Mouse (Mus musculus) liver, postnatal 0 days (tissue): ENCODE measurements around the gene Ehf. TPM values are rescaled to one million over a fixed set of nuclear protein-coding genes. Genes with fewer than 3 reads are reported as not detected.

Experiments used
- ATAC-seq: fragments of 200-750 bp; cut with Nextera tagmentation; 2 replicates; pipeline ENCODE4 v1.8.0; 2017; ENCODE audit warnings: mild to moderate bottlenecking, moderate library complexity
- DNase-seq: peaks from one replicate; pipeline ENCODE4 v3.0.0-alpha.2; 2016
- H3K27ac ChIP-seq: fragments of 300-500 bp; sonication (generic); 2 replicates; pipeline ENCODE4 v1.5.1; 2014; ENCODE audit warnings: antibody characterized with exemption, moderate library complexity, mild to moderate bottlenecking, low read depth
- H3K27me3 ChIP-seq: fragments of 300-500 bp; sonication (generic); 2 replicates; pipeline ENCODE4 v1.6.1; 2014; ENCODE audit warnings: low read length, control low read depth, mixed read lengths; ENCODE audit not compliant: insufficient read depth
- H3K36me3 ChIP-seq: fragments of 300-500 bp; sonication (generic); replicated peaks from 2 replicates; pipeline ENCODE4 v1.6.1; 2014; ENCODE audit warnings: mild to moderate bottlenecking, control low read depth, low read length, moderate library complexity, mixed read lengths; ENCODE audit not compliant: insufficient read depth
- H3K4me1 ChIP-seq: fragments of 300-500 bp; sonication (generic); 2 replicates; pipeline ENCODE4 v1.6.1; 2014; ENCODE audit warnings: antibody characterized with exemption, mild to moderate bottlenecking, control low read depth; ENCODE audit not compliant: insufficient read depth
- H3K4me2 ChIP-seq: fragments of 300-500 bp; sonication (generic); 2 replicates; pipeline ENCODE4 v1.6.1; 2014; ENCODE audit warnings: low read depth, mild to moderate bottlenecking, low read length, moderate library complexity, mixed read lengths
- H3K4me3 ChIP-seq: fragments of 300-500 bp; sonication (generic); 2 replicates; pipeline ENCODE4 v1.5.1; 2014; ENCODE audit warnings: low read depth, low read length
- H3K9ac ChIP-seq: fragments of 300-500 bp; sonication (generic); replicated peaks from 2 replicates; pipeline ENCODE4 v1.6.1; 2014; ENCODE audit warnings: mild to moderate bottlenecking, moderate library complexity
- H3K9me3 ChIP-seq: fragments of 300-500 bp; sonication (generic); 2 replicates; pipeline ENCODE4 v1.6.1; 2016; ENCODE audit warnings: mild to moderate bottlenecking, control low read depth, low read length, mixed read lengths
- CTCF ChIP-seq: sonication (generic); IDR thresholded peaks from 2 replicates; pipeline ENCODE4 v1.5.1; 2016; ENCODE audit warnings: antibody characterized with exemption, low read depth
- EP300 ChIP-seq: IDR thresholded peaks from 2 replicates; pipeline ENCODE4 v1.6.1; 2016; ENCODE audit warnings: antibody characterized with exemption, low read depth, mild to moderate bottlenecking
- WGBS: fragments of 180-500 bp; shearing (Covaris S2); extraction: QIAGEN DNeasy Blood & Tissue Kit; methylation state at CpG from one replicate; pipeline ENCODE4 v1.1.7; 2014; ENCODE audit not compliant: insufficient replicate concordance; 5-methylcytosine and 5-hydroxymethylcytosine counted together
- polyA plus RNA-seq: library from polyadenylated mRNA; unstranded; fragments of >200 nt; fragmentation: Nextera tagmentation; extraction: Ambion mirVana; gene quantifications from 2 replicates; pipeline ENCODE4 v1.2.1, GENCODE M21; 2015

Ehf gene
- polyA plus RNA-seq, 1 experiment from 2014 or later, result 0.26 TPM

DNA sequence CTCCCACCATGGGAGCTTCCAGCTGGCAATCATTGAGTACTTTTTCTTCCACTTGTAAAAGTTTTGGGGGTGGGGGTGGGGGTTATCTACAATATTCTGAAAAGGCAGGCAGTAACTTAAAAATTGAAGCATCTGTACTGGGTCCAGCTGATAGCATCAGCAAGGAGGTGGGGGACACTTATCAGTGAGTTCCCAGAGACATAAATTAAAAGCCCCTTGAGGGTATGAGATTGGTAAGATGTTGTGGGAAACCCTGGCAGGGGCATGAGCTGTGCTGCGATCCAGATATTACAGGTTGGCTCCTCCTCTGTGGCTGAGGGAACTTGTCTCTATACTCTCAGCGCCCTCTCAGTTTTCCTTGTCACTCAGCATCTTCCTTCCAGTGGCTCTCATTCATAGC, 21.2 kb upstream of the Ehf start:
- no peak overlapping the region for H3K27ac ChIP-seq

DNA sequence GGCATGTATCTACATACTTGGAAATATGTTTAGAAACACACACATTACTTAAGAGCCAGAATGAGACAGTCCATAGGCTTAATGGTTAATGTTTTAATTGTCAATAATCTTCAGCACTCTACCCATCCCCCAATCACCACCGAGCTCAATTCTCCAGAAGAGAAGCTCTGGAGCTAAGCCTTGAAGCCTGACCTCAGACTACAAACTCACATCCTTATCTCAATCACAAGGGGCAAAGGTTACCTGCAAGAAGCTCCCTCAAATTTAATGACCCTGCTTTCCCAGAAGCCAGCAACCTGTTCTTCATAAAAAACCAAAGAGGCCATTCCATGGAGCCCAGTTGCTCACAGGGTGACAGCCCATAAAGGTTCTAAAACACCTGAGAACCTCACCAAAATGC, 19.1 kb upstream of the Ehf start:
- no peaks in the 10 kb centered on the region for H3K27me3 ChIP-seq
- H3K4me3 ChIP-seq, result no peak overlapping the region
- H3K9ac ChIP-seq, result no peak overlapping the region
- no peaks in the 10 kb centered on the region for H3K9me3 ChIP-seq
- TF ChIP-seq EP300 (no peak), CTCF (no peak)
- ATAC-seq (no peak), DNase-seq (no peak)
- H3K27ac ChIP-seq, result no peak overlapping the region
- H3K36me3 ChIP-seq, result no peaks in the 10 kb centered on the region
- H3K4me1 ChIP-seq, result peaks cover 6% of the 10 kb centered on the region
- H3K4me2 ChIP-seq, result no peak overlapping the region
- 20% methylated on average over 1 of the region's 1 CpGs for WGBS

More for the DNA sequence above, 21.2 kb upstream of the Ehf start:
- Histone ChIP-seq H3K9me3 (no peaks in the 10 kb centered on the region), H3K4me2 (no peak overlapping the region), H3K36me3 (no peaks in the 10 kb centered on the region), H3K4me3 (no peak overlapping the region), H3K4me1 (peaks cover 6% of the 10 kb centered on the region), H3K27me3 (no peaks in the 10 kb centered on the region), H3K9ac (no peak overlapping the region)
- WGBS, result 51% methylated on average over 2 of the region's 2 CpGs
- ATAC-seq (no peak), DNase-seq (no peak)
- TF ChIP-seq CTCF, result no peak
- peak; percentile 34; the same call in 1 of the 2 replicates for TF ChIP-seq EP300

DNA sequence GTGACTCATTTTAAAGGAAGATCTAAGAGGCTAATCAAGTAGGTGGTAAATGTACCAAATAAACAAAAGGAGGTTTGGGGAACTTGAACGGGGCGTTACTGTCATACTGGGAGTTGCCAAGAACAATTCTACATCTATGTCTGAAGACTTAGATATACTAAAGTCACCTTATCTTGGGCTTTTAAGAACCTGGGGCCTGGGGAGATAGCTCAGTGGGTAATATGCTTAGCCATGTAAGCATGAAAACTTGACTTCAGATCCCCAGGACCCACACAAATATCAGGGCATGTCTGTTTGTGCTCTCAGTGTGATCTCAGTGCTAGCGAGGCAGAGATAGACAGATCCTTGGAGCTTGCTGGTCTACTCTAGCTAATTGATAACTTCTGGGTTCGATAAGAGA, 18.6 kb upstream of the Ehf start:
- H3K4me1 ChIP-seq, result peaks cover 6% of the 10 kb centered on the region
- no peak for DNase-seq
- TF ChIP-seq EP300 (peak; percentile 76), CTCF (no peak)
- ATAC-seq, result 0 out of 2 replicates have a peak, but pooled peaks have one; percentile 19
- H3K9ac ChIP-seq, result no peak overlapping the region
- no peak overlapping the region for H3K4me2 ChIP-seq
- H3K4me3 ChIP-seq, result no peak overlapping the region
- H3K27me3 ChIP-seq, result no peaks in the 10 kb centered on the region
- no peaks in the 10 kb centered on the region for H3K36me3 ChIP-seq
- 56% methylated on average over 4 of the region's 4 CpGs for WGBS
- H3K27ac ChIP-seq, result no peak overlapping the region
- H3K9me3 ChIP-seq, result no peaks in the 10 kb centered on the region

GRCm38 (mm10) chr2:103314002-103314401, 10.9 kb upstream of the Ehf start:
- ATAC-seq, result no peak
- no peak overlapping the region for H3K4me3 ChIP-seq
- H3K36me3 ChIP-seq, result no peaks in the 10 kb centered on the region
- DNase-seq, result no peak
- no peak overlapping the region for H3K4me2 ChIP-seq
- H3K9ac ChIP-seq, result no peak overlapping the region
- WGBS, result 72% methylated on average over 4 of the region's 4 CpGs
- H3K27me3 ChIP-seq, result no peaks in the 10 kb centered on the region
- TF ChIP-seq CTCF (no peak), EP300 (no peak)
- no peaks in the 10 kb centered on the region for H3K9me3 ChIP-seq
- H3K4me1 ChIP-seq, result no peaks in the 10 kb centered on the region
- H3K27ac ChIP-seq, result no peak overlapping the region

GRCm38 (mm10) chr2:103312640-103313039, 9.6 kb upstream of the Ehf start:
- no peaks in the 10 kb centered on the region for H3K36me3 ChIP-seq
- H3K9me3 ChIP-seq, result no peaks in the 10 kb centered on the region
- H3K4me3 ChIP-seq, result no peak overlapping the region
- no peaks in the 10 kb centered on the region for H3K4me1 ChIP-seq
- no peak overlapping the region for H3K27ac ChIP-seq
- ATAC-seq, result no peak
- DNase-seq, result no peak
- H3K9ac ChIP-seq, result no peak overlapping the region
- H3K4me2 ChIP-seq, result no peak overlapping the region
- H3K27me3 ChIP-seq, result no peaks in the 10 kb centered on the region
- TF ChIP-seq EP300 (no peak), CTCF (no peak)
- WGBS, result 40% methylated on average over 4 of the region's 4 CpGs

GRCm38 (mm10) chr2:103310663-103311062, 7.6 kb upstream of the Ehf start:
- DNase-seq, result no peak
- Histone ChIP-seq H3K4me3 (no peak overlapping the region), H3K9ac (no peak overlapping the region), H3K27me3 (no peaks in the 10 kb centered on the region), H3K27ac (no peak overlapping the region), H3K36me3 (no peaks in the 10 kb centered on the region), H3K4me2 (no peak overlapping the region), H3K9me3 (no peaks in the 10 kb centered on the region), H3K4me1 (no peaks in the 10 kb centered on the region)
- ATAC-seq, result no peak
- 63% methylated on average over 5 of the region's 5 CpGs for WGBS
- no peak for TF ChIP-seq EP300
- no peak for TF ChIP-seq CTCF

GRCm38 (mm10) chr2:103306686-103307085, 3.6 kb upstream of the Ehf start:
- no peak overlapping the region for H3K4me3 ChIP-seq
- no peaks in the 10 kb centered on the region for H3K27me3 ChIP-seq
- peaks cover 5% of the 10 kb centered on the region; the same call in 1 of the 2 replicates for H3K4me1 ChIP-seq
- no peak overlapping the region for H3K4me2 ChIP-seq
- no peaks in the 10 kb centered on the region for H3K9me3 ChIP-seq
- ATAC-seq, result no peak
- 40% methylated on average over 6 of the region's 6 CpGs for WGBS
- no peaks in the 10 kb centered on the region for H3K36me3 ChIP-seq
- TF ChIP-seq CTCF (no peak), EP300 (no peak)
- no peak overlapping the region for H3K9ac ChIP-seq
- no peak for DNase-seq
- H3K27ac ChIP-seq, result no peak overlapping the region
